ENCODE assay signal across 8 mouse cellular contexts in genomic region chr2:72529358-72530319, GRCm38 (mm10). TPM values are rescaled to one million over a fixed set of nuclear protein-coding genes. Genes with fewer than 3 reads are reported as not detected.
DNase-seq lines count a peak whose midpoint lies in the region; ATAC-seq and TF ChIP-seq lines count a peak whose summit lies in the region.

No protein-coding gene starts in this region.

- H3K4me1 ChIP-seq in ES-Bruce4 (ENCODE audit: control insufficient read depth, insufficient read depth, low read length), result no peaks in the 10 kb centered on the region
- peaks cover 19% of the 10 kb centered on the region for H3K4me1 ChIP-seq in forebrain, embryonic 12.5 days
- peaks cover 6% of the 10 kb centered on the region; the same call in 1 of the 2 replicates for H3K4me1 ChIP-seq in olfactory bulb, adult 2 months (ENCODE audit: control insufficient read depth, insufficient read depth, low read length)

- no peak for TF ChIP-seq CTCF in ES-Bruce4 (IDR thresholded peaks at IDR 0.05; ENCODE audit: low read depth, low read length)
- TF ChIP-seq CTCF in olfactory bulb, adult 2 months (IDR thresholded peaks at IDR 0.05; ENCODE audit: insufficient read depth, low read depth, low read length), result no peak

- no peak for TF ChIP-seq POLR2A in ES-Bruce4 (IDR thresholded peaks at IDR 0.05; ENCODE audit: insufficient read depth, low read length)
- no peak for TF ChIP-seq POLR2A in olfactory bulb, adult 2 months (IDR thresholded peaks at IDR 0.05; ENCODE audit: insufficient read depth, low read depth, low read length)

- peak overlapping the region; percentile 49 for H3K4me2 ChIP-seq in forebrain, embryonic 12.5 days

- peak; percentile 57; the same call in 1 of the 2 replicates for ATAC-seq in forebrain, embryonic 12.5 days (ENCODE audit: low FRiP score)
- ATAC-seq in erythroblast, adult 5-6 weeks (replicated peaks; ENCODE audit: low FRiP score, poor library complexity, severe bottlenecking), result no peak

- H3K4me3 ChIP-seq in ES-Bruce4 (ENCODE audit: low read depth, low read length), result peak overlapping the region; percentile 23; the same call in 1 of the 2 replicates
- peak overlapping the region; percentile 27 for H3K4me3 ChIP-seq in forebrain, embryonic 12.5 days (replicated peaks)
- peak overlapping the region; percentile 8; the same call in 1 of the 2 replicates for H3K4me3 ChIP-seq in olfactory bulb, adult 2 months (ENCODE audit: insufficient read depth, low read depth, low read length)

- WGBS in forebrain, embryonic 12.5 days, result 9% methylated on average over 25 of the region's 25 CpGs
- 23% methylated on average over 25 of the region's 25 CpGs for WGBS in olfactory bulb, adult 2 months

- no peaks in the 10 kb centered on the region for H3K36me3 ChIP-seq in ES-Bruce4 (ENCODE audit: control insufficient read depth, insufficient read depth, low read length, poor library complexity, severe bottlenecking)
- H3K36me3 ChIP-seq in forebrain, embryonic 12.5 days (replicated peaks), result no peaks in the 10 kb centered on the region

- TF ChIP-seq EP300 in ES-Bruce4 (IDR thresholded peaks at IDR 0.05; ENCODE audit: insufficient read depth, low read depth, low read length), result no peak

- H3K27ac ChIP-seq in ES-Bruce4 (ENCODE audit: insufficient read depth, low read length), result no peak overlapping the region
- H3K27ac ChIP-seq in forebrain, embryonic 12.5 days, result peak overlapping the region; percentile 42
- H3K27ac ChIP-seq in olfactory bulb, adult 2 months (ENCODE audit: insufficient read depth, low read depth, low read length), result no peak overlapping the region

- H3K27me3 ChIP-seq in ES-Bruce4 (ENCODE audit: control insufficient read depth, insufficient read depth, low read length, poor library complexity, severe bottlenecking), result no peaks in the 10 kb centered on the region
- H3K27me3 ChIP-seq in forebrain, embryonic 12.5 days, result peaks cover 19% of the 10 kb centered on the region

- peak; percentile 79 for DNase-seq in brain, adult 2 months (ENCODE audit: low read depth, low spot score)
- peak; percentile 48 to 55 for DNase-seq in layer of hippocampus, postnatal 36 days
- no peak for DNase-seq in gastrocnemius, adult 8-10 months (ENCODE audit: low spot score in 2 of 2)
- DNase-seq in gastrocnemius, postnatal 4 days (ENCODE audit: low spot score in 2 of 2), result no peak

- no peak overlapping the region for H3K9ac ChIP-seq in ES-Bruce4 (ENCODE audit: low read depth, poor library complexity, severe bottlenecking)
- no peak overlapping the region for H3K9ac ChIP-seq in forebrain, embryonic 12.5 days

- no peaks in the 10 kb centered on the region for H3K9me3 ChIP-seq in ES-Bruce4 (replicated peaks; ENCODE audit: control insufficient read depth, insufficient read depth, low read length, poor library complexity, severe bottlenecking)
- no peaks in the 10 kb centered on the region for H3K9me3 ChIP-seq in forebrain, embryonic 12.5 days

RNA-seq across cellular contexts. Expression of gene Cdca7, which starts 53.7 kb away (rescaled TPM):
- polyA plus RNA-seq in ES-Bruce4 (2011; ENCODE audit: insufficient read depth, insufficient read length, low read depth, missing spikeins), result 113 and 124 TPM in 2 replicates
- 228 and 252 TPM in 2 replicates for polyA plus RNA-seq in forebrain, embryonic 12.5 days (2016; fragmentation: Nextera tagmentation; extraction: Ambion mirVana)
- total RNA-seq in layer of hippocampus, postnatal 36 days (2021), result 1 to 10 TPM; 6.3 to 6.7 TPM
- 382 TPM in 1 of 2 replicates, not detected in the other for polyA plus RNA-seq in olfactory bulb, adult 2 months (2012; ENCODE audit: insufficient read depth, insufficient read length, low replicate concordance, missing spikeins)
- total RNA-seq in gastrocnemius, adult 8-10 months (2022), result under 1 TPM in 3 of 4 experiments, not detected in 1; 0.19 to 0.43 (median 0.39) TPM
- 33.4 and 36.5 TPM in 2 replicates for total RNA-seq in erythroblast, adult 5-6 weeks (2015; ENCODE audit: low replicate concordance)
- total RNA-seq in erythroblast, adult 5-6 weeks (2017; ENCODE audit: low replicate concordance), result 37.4 and 58.1 TPM in 2 replicates
- total RNA-seq in gastrocnemius, postnatal 4 days (2021), result 10 to 100 TPM; 16.4 to 17.6 TPM

Comparison
In these comparisons a context has a peak if more than half of its experiments do, and no peak if none do; other contexts are left out.
1. RNA of gene Cdca7, which starts 53.7 kb away (total RNA-seq): 33.4 to 58.1 TPM in erythroblast, adult 5-6 weeks, 16.4 to 17.6 TPM in gastrocnemius, postnatal 4 days and 6.3 to 6.7 TPM in layer of hippocampus, postnatal 36 days; 0.19 to 0.43 TPM in gastrocnemius, adult 8-10 months; every median in the first group is over 4 times any median in the second.
2. DNase-seq: peak in brain, adult 2 months (single experiment) and layer of hippocampus, postnatal 36 days (2 of 2); none in gastrocnemius, adult 8-10 months (0 of 2) and gastrocnemius, postnatal 4 days (0 of 2).
3. Peak in every context shown above with its lines, with median percentiles within 50 percentile points of each other: H3K4me3 ChIP-seq.